Mouse (Mus musculus) midbrain, embryonic 15.5 days (tissue): Measurements from ENCODE around the gene Caprin1. TPM values are rescaled to one million over a fixed set of nuclear protein-coding genes. Genes with fewer than 3 reads are reported as not detected.

Experiments
- ATAC-seq: fragments of 200-750 bp; cut with Nextera tagmentation; replicated peaks from 2 replicates; pipeline ENCODE4 v1.8.0; 2017; ENCODE audit warnings: moderate TSS enrichment
- H3K27ac ChIP-seq: fragments of 300-500 bp; sonication (generic); 2 replicates; pipeline ENCODE4 v1.5.1; 2015; ENCODE audit warnings: mild to moderate bottlenecking, inconsistent platforms
- H3K27me3 ChIP-seq: fragments of 300-500 bp; sonication (generic); replicated peaks from 2 replicates; pipeline ENCODE4 v1.6.1; 2015; ENCODE audit warnings: inconsistent platforms
- H3K36me3 ChIP-seq: fragments of 300-500 bp; sonication (generic); replicated peaks from 2 replicates; pipeline ENCODE4 v1.6.1; 2015; ENCODE audit warnings: inconsistent platforms
- H3K4me1 ChIP-seq: fragments of 300-500 bp; sonication (generic); 2 replicates; pipeline ENCODE4 v1.6.1; 2015; ENCODE audit warnings: inconsistent platforms
- H3K4me2 ChIP-seq: fragments of 300-500 bp; sonication (generic); 2 replicates; pipeline ENCODE4 v1.6.1; 2015; ENCODE audit warnings: inconsistent platforms, mild to moderate bottlenecking, moderate library complexity
- H3K4me3 ChIP-seq: fragments of 300-500 bp; sonication (generic); 2 replicates; pipeline ENCODE4 v1.5.1; 2015; ENCODE audit warnings: mild to moderate bottlenecking, inconsistent platforms
- H3K9ac ChIP-seq: fragments of 300-500 bp; sonication (generic); 2 replicates; pipeline ENCODE4 v1.6.1; 2015; ENCODE audit warnings: mild to moderate bottlenecking, inconsistent platforms
- H3K9me3 ChIP-seq: fragments of 300-500 bp; sonication (generic); 2 replicates; pipeline ENCODE4 v1.6.1; 2016; ENCODE audit warnings: inconsistent platforms
- WGBS: fragments of 180-500 bp; shearing (Covaris S2); methylation state at CpG from one replicate; pipeline ENCODE4 v1.1.7; 2015; ENCODE audit warnings: mixed read lengths; 5-methylcytosine and 5-hydroxymethylcytosine counted together
- polyA plus RNA-seq: library from polyadenylated mRNA; unstranded; fragments of >200 nt; fragmentation: Nextera tagmentation; extraction: Ambion mirVana; gene quantifications from 2 replicates; pipeline ENCODE4 v1.2.1, GENCODE M21; 2015

Caprin1 gene
- polyA plus RNA-seq, 1 experiment from 2014 or later, result 368 TPM

DNA sequence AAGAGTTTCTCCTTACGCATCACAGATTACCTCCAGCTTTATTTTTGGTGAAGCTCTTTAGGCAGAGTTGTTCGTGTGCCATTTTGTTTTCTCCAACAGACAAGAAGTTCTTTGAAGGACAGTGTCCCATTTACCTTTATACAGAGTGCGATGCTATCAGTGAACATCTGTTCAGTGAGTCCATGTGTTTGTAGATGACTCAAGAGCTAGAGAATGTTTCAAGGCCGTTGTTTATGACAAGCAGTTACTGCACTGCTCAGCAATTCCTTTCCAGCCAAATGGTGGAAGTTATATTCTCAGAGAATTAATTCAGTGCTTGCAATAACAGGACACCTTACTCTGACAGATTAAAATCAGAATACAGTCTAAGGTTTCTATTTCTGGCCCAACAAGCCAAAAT lies 27.5 kb upstream of the Caprin1 start:
- no peaks in the 10 kb centered on the region for H3K9me3 ChIP-seq
- no peak overlapping the region for H3K4me2 ChIP-seq
- no peak overlapping the region for H3K27ac ChIP-seq
- H3K4me1 ChIP-seq, result no peaks in the 10 kb centered on the region
- no peaks in the 10 kb centered on the region for H3K27me3 ChIP-seq
- H3K4me3 ChIP-seq, result no peak overlapping the region
- H3K36me3 ChIP-seq, result no peaks in the 10 kb centered on the region
- no peak overlapping the region for H3K9ac ChIP-seq
- 91% methylated on average over 4 of the region's 4 CpGs for WGBS
- no peak for ATAC-seq

- Histone ChIP-seq H3K27me3 (no peaks in the 10 kb centered on the region), H3K4me3 (no peak overlapping the region), H3K4me2 (no peak overlapping the region), H3K9ac (no peak overlapping the region), H3K36me3 (no peaks in the 10 kb centered on the region), H3K27ac (no peak overlapping the region), H3K9me3 (no peaks in the 10 kb centered on the region), H3K4me1 (no peaks in the 10 kb centered on the region)
- 76% methylated on average over 7 of the region's 7 CpGs for WGBS
- no peak for ATAC-seq
Observed at GRCm38 (mm10) chr2:103822560-103822959, 25.1 kb upstream of the Caprin1 start.

DNA sequence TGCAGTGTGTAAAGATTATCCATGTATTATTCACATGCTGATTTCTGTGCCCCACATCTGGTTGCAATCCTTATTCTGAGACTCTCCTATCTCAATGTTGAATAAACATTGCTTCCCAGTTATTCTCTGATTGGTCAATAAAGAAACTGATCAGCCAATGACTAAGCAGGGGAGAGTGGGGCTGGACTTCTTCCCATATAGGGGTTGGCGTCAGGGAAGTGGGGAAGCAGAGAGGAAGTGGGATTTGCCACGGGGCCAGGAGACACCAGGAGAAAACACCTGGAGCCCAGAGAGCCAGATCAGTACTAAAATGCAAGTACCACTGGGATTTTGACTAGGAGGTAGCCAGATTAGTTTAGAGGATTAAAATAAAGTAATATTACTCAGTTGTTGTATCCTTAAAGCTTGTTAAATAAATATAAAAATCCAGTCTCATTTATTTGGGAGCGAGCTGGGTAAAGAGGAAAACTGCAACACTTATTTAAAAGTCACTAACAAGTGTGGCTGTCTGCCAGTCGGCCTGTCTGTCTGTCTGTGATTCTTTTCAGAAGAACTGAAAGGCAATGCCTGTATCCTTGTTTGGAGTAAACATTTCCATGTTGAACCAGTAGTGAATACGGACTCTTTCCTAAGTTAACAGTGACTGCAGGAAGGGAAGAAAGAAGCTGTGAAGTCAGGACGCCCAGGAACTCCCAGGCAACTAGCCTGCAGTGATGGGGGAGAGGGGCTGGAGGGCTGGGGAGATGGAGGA lies 19.9 kb upstream of the Caprin1 start:
- ATAC-seq, result no peak

GRCm38 (mm10) chr2:103815976-103816375 lies 18.5 kb upstream of the Caprin1 start:
- H3K9me3 ChIP-seq, result no peaks in the 10 kb centered on the region
- no peak overlapping the region for H3K4me2 ChIP-seq
- no peak overlapping the region for H3K9ac ChIP-seq
- H3K36me3 ChIP-seq, result no peaks in the 10 kb centered on the region
- H3K4me1 ChIP-seq, result no peaks in the 10 kb centered on the region
- 90% methylated on average over 3 of the region's 3 CpGs for WGBS
- no peaks in the 10 kb centered on the region for H3K27me3 ChIP-seq
- no peak for ATAC-seq
- no peak overlapping the region for H3K4me3 ChIP-seq
- H3K27ac ChIP-seq, result no peak overlapping the region

More for the DNA sequence above, 19.9 kb upstream of the Caprin1 start:
- H3K27me3 ChIP-seq, result no peaks in the 10 kb centered on the region
- no peaks in the 10 kb centered on the region for H3K36me3 ChIP-seq
- no peak overlapping the region for H3K27ac ChIP-seq
- 40% methylated on average over 6 of the region's 6 CpGs for WGBS
- H3K4me3 ChIP-seq, result no peak overlapping the region
- H3K4me2 ChIP-seq, result peak overlapping the region; percentile 23; the same call in 1 of the 2 replicates
- no peaks in the 10 kb centered on the region for H3K4me1 ChIP-seq
- no peaks in the 10 kb centered on the region for H3K9me3 ChIP-seq
- H3K9ac ChIP-seq, result no peak overlapping the region

DNA sequence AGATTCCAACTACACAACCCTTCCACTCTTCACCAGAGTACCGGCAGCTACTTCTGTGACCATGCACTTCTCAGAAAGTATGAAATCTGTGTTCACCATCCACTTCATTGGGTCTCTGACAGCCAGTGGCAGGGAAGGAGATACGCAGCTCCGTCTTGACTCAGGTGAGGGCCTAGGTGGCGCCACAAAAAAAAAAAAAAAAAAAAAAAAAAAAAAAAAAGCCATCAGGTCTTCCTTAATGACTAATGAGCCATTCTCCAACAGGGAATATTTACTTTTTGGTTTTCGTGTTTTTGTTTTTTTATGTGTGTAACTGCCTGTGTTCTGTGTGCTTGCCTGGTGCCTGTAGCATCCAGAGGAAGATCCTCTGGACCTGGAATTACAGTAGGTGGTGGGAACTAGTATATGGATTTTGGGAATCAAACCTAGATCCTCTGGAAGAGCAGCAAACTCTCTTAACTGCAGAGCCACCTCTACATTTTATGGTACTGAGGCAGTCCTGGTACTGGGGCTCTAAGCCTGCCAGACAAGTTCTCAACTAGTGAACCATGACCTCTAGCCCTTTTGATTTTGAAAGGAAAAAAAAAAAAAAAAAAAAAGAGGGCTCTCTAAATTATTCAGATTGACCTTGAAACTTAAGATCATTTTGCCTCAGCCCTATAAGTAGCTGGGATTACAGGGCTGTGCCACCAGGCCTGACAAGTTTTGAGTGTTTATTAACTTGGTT lies 14.2 kb upstream of the Caprin1 start:
- 73% methylated on average over 5 of the region's 5 CpGs for WGBS

DNA sequence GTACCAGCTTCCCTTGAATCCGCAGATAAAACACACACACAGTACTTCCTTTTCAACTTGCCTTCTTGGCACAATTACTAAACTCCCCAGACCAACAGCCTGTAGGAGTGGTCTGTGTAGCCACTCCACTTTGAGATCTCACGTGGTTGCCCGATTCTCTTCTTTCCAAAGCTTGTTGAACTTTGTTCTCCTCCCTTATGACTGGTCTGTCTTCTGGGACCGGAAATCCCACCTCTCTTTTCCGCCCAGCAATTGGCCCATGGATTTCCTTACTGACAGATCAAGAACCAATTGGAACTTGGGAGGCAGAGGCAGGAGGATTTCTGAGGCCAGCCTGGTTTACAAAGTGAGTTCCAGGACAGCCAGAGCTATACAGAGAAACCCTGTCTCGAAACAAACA lies 13.0 kb upstream of the Caprin1 start:
- H3K4me1 ChIP-seq, result no peaks in the 10 kb centered on the region
- no peak overlapping the region for H3K9ac ChIP-seq
- WGBS, result 89% methylated on average over 6 of the region's 6 CpGs
- no peak overlapping the region for H3K27ac ChIP-seq
- H3K9me3 ChIP-seq, result no peaks in the 10 kb centered on the region
- no peak overlapping the region for H3K4me2 ChIP-seq
- H3K4me3 ChIP-seq, result no peak overlapping the region
- no peaks in the 10 kb centered on the region for H3K27me3 ChIP-seq
- no peak for ATAC-seq
- no peaks in the 10 kb centered on the region for H3K36me3 ChIP-seq

More for the DNA sequence above, 14.2 kb upstream of the Caprin1 start:
- no peak for ATAC-seq
- no peaks in the 10 kb centered on the region for H3K36me3 ChIP-seq
- no peak overlapping the region for H3K4me3 ChIP-seq
- H3K27ac ChIP-seq, result no peak overlapping the region
- no peaks in the 10 kb centered on the region for H3K27me3 ChIP-seq
- no peak overlapping the region for H3K4me2 ChIP-seq
- no peaks in the 10 kb centered on the region for H3K4me1 ChIP-seq
- H3K9ac ChIP-seq, result no peak overlapping the region
- no peaks in the 10 kb centered on the region for H3K9me3 ChIP-seq

GRCm38 (mm10) chr2:103808466-103808865 lies 11.0 kb upstream of the Caprin1 start:
- Histone ChIP-seq H3K4me2 (no peak overlapping the region), H3K9ac (no peak overlapping the region), H3K27ac (no peak overlapping the region), H3K9me3 (no peaks in the 10 kb centered on the region), H3K4me3 (no peak overlapping the region), H3K4me1 (no peaks in the 10 kb centered on the region), H3K27me3 (no peaks in the 10 kb centered on the region), H3K36me3 (no peaks in the 10 kb centered on the region)
- ATAC-seq, result no peak

DNA sequence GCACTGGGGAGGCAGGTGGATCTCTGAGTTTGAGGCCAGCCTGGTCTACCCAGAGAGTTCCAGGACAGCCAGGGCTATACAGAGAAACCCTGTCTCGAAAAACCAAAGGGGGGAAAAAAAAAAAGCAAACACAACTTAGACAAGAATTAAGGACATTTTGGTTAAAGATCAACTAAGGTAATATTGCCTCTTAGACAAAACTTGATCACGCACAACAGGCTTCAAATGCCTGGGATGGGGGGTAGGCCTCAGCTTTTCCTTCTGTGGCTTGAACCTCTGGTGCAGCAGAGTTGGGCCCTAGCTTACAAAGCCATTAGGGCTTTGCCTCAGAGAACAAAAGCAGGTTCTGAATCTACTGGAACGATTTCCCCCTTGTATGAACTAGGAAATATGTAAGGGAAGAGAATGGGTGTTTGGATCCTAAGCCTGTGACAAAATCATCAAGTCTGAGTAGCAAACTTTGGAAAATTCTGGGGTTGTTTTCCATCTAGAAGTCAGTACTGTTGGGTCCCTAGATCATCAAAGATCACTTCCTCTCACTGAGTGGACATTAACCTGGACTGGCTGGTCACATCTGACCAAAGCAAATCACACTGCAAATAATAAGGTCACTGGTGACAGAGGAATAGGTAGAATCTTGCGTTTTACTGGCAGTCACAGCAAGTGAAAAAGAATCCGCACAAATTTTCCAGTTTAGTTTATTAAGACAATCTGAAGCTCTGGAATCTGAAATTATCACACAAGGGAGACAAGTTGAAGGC lies 6.5 kb upstream of the Caprin1 start:
- no peak overlapping the region for H3K4me3 ChIP-seq
- H3K9me3 ChIP-seq, result no peaks in the 10 kb centered on the region
- whole genome bisulfite sequencing, result 87% methylated on average over 5 of the region's 5 CpGs
- no peaks in the 10 kb centered on the region for H3K4me1 ChIP-seq
- no peak overlapping the region for H3K27ac ChIP-seq
- H3K36me3 ChIP-seq, result no peaks in the 10 kb centered on the region
- H3K27me3 ChIP-seq, result no peaks in the 10 kb centered on the region
- ATAC-seq, result no peak
- no peak overlapping the region for H3K4me2 ChIP-seq
- no peak overlapping the region for H3K9ac ChIP-seq

DNA sequence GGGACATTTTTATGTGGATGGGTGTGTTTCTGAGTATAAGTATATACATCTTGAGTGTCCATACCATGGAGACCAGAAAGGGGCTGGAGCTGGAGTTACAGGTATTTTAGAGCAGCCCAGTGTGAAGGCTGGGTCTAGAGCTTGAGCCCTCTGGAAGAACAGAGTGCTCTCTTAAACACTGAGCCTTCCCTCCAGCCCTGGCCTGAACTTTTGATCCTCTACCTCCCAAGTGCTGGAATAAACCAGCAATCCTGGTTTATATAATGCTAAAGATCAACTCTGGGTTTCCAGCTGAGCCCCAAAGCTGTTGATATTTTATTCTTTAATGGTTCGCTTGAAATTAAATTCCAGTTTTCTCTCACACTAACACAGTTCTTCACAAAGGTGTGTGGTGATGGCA lies 5.0 kb upstream of the Caprin1 start:
- ATAC-seq, result no peak
- H3K9ac ChIP-seq, result no peak overlapping the region
- H3K27me3 ChIP-seq, result no peaks in the 10 kb centered on the region
- peaks cover 9% of the 10 kb centered on the region for H3K4me1 ChIP-seq
- no peak overlapping the region for H3K27ac ChIP-seq
- no peaks in the 10 kb centered on the region for H3K9me3 ChIP-seq
- H3K4me3 ChIP-seq, result no peak overlapping the region
- H3K36me3 ChIP-seq, result no peaks in the 10 kb centered on the region
- 92% methylated on average over 1 of the region's 1 CpGs for WGBS
- no peak overlapping the region for H3K4me2 ChIP-seq

DNA sequence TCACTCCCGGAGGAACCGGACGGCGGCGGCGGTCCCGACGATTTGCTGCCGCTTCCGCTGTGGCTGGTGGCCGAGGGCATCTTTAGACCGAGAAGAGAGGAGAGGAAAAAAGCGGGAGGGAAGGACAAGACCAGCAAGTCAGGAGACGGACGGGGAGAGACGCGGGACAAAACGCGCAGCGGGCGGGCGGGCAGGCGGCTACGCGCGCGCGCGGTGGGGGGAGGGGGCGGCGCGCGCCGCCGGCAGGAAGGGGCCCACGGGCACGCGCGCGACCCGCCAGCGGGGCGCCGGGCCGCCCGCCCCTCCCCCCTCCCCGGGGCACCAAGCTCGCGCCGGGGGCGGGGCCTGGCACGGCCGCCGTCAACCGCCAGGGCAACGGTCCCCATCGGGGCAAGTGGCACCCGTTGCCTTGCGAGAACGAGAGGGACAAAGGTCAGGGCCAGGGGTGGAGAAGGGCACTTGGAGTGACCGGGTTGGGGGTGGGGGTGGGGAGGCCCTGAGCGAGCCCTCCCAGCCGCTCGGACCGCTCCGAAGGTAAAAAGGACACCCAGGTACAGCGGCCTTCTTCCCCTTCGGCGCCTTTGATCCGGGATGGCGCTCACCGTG lies 485 bp downstream of the Caprin1 start:
- WGBS, result under 1% methylated on average over 54 of the region's 72 CpGs
- H3K9ac ChIP-seq, result peak overlapping the region; percentile 93
- H3K4me1 ChIP-seq, result peaks cover 32% of the 10 kb centered on the region
- no peaks in the 10 kb centered on the region for H3K27me3 ChIP-seq
- H3K27ac ChIP-seq, result peak overlapping the region; percentile 100
- H3K4me3 ChIP-seq, result peak overlapping the region; percentile 90
- no peaks in the 10 kb centered on the region for H3K9me3 ChIP-seq
- ATAC-seq, result peak; percentile 74
- peaks cover 12% of the 10 kb centered on the region; the same call in 1 of the 2 replicates for H3K36me3 ChIP-seq
- H3K4me2 ChIP-seq, result peak overlapping the region; percentile 68

DNA sequence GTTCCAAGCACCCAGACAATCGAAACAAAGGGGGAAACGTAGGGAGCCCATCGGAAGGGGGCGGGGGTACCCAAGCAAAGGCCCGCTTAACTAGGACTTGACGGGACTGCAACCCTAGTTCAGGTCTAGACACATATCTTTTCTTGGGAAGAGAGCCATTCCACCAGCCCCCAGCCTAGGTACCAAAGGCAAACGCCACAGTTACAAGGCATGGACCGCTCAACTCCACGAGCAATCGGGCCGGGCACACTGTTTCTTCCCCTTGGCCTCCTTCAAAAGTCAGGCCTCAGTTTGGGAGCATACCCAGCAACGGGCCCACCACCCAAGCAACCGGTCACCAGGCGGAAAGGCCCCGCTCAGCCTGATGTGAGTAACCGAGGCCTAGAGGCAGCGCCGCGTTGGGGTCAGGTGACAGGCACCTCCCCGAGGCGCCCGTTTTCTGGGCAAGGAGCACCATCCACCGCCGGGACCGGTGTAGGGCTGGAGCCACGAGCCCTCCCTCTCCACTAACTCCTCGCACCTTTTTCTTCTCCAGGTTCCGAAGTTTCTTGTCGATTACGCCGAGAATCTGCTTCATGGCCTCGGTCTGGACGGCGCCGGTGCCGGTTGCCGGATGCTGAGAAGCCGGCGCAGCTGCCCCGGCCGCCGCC lies 1.1 kb downstream of the Caprin1 start:
- H3K4me1 ChIP-seq, result peaks cover 34% of the 10 kb centered on the region
- under 1% methylated on average over 42 of the region's 42 CpGs for WGBS
- no peaks in the 10 kb centered on the region for H3K27me3 ChIP-seq
- peak overlapping the region; percentile 90 for H3K4me3 ChIP-seq
- H3K4me2 ChIP-seq, result peak overlapping the region; percentile 68
- no peaks in the 10 kb centered on the region for H3K9me3 ChIP-seq
- peak overlapping the region; percentile 93 for H3K9ac ChIP-seq
- ATAC-seq, result peak; percentile 64
- H3K36me3 ChIP-seq, result peaks cover 13% of the 10 kb centered on the region; the same call in 1 of the 2 replicates
- peak overlapping the region; percentile 100 for H3K27ac ChIP-seq
